Mouse (Mus musculus) heart, embryonic 15.5 days (tissue): Measurements from ENCODE around the gene Gm28230. TPM values are rescaled to one million over a fixed set of nuclear protein-coding genes. Genes with fewer than 3 reads are reported as not detected.
A peak's percentile ranks its signal among the peaks of the same experiment; 100 is the strongest.

Experiments
- ATAC-seq: fragments of 200-750 bp; cut with Nextera tagmentation; replicated peaks from 2 replicates; pipeline ENCODE4 v1.8.0; 2017; ENCODE audit warnings: low read depth, moderate TSS enrichment; ENCODE audit not compliant: insufficient number of reproducible peaks, insufficient read depth, low FRiP score
- H3K27ac ChIP-seq: fragments of 300-500 bp; sonication (generic); 2 replicates; pipeline ENCODE4 v1.5.1; 2015; ENCODE audit warnings: mild to moderate bottlenecking, inconsistent platforms
- H3K27me3 ChIP-seq: fragments of 300-500 bp; sonication (generic); 2 replicates; pipeline ENCODE4 v1.6.1; 2015; ENCODE audit warnings: inconsistent platforms
- H3K36me3 ChIP-seq: fragments of 300-500 bp; sonication (generic); 2 replicates; pipeline ENCODE4 v1.6.1; 2015; ENCODE audit warnings: mild to moderate bottlenecking, inconsistent platforms
- H3K4me1 ChIP-seq: fragments of 300-500 bp; sonication (generic); replicated peaks from 2 replicates; pipeline ENCODE4 v1.6.1; 2015; ENCODE audit warnings: inconsistent platforms
- H3K4me2 ChIP-seq: fragments of 300-500 bp; sonication (generic); 2 replicates; pipeline ENCODE4 v1.6.1; 2015; ENCODE audit warnings: inconsistent platforms, mild to moderate bottlenecking, moderate library complexity
- H3K4me3 ChIP-seq: fragments of 300-500 bp; sonication (generic); 2 replicates; pipeline ENCODE4 v1.5.1; 2015; ENCODE audit warnings: mild to moderate bottlenecking, inconsistent platforms
- H3K9ac ChIP-seq: fragments of 300-500 bp; sonication (generic); 2 replicates; pipeline ENCODE4 v1.6.1; 2015; ENCODE audit warnings: mild to moderate bottlenecking, inconsistent platforms
- H3K9me3 ChIP-seq: fragments of 300-500 bp; sonication (generic); replicated peaks from 2 replicates; pipeline ENCODE4 v1.6.1; 2016; ENCODE audit warnings: inconsistent platforms
- WGBS: fragments of 180-500 bp; shearing (Covaris S2); methylation state at CpG from one replicate; pipeline ENCODE4 v1.1.7; 2015; ENCODE audit warnings: mixed read lengths; 5-methylcytosine and 5-hydroxymethylcytosine counted together
- polyA plus RNA-seq: library from polyadenylated mRNA; unstranded; fragments of >200 nt; fragmentation: Nextera tagmentation; extraction: Ambion mirVana; gene quantifications from 2 replicates; pipeline ENCODE4 v1.2.1, GENCODE M21; 2015

The Gm28230 gene
- not detected in 2 replicates for polyA plus RNA-seq

DNA sequence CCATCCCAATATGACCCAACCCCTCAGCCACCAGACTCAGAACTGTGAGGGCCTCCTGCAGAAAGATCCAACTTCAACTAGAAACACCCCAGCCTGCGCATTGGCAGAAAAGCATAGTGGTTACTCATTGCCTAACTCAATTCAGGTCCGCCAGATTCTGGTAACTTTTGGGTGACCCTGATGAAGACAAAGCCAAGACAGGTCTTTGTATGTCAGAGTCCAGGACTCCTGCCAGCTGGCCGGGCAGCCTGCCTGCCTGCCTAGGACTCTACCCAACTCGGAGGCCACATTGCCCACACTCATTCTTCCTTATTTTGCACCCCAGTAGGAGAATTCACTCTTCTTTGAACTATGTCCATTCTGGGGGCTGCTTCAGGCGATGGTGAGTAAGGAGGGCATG lies at the start of gene Gm28230:
Gm28230 (plus strand) TSS at position 178 of the 400 bp plus-strand sequence.
- no peak within 1 kb of the TSS for H3K27ac ChIP-seq
- H3K9ac ChIP-seq, result no peak within 1 kb of the TSS
- no peak for ATAC-seq
- H3K27me3 ChIP-seq, result peaks cover 98% of the 10 kb centered on the region
- peak within 1 kb of the TSS; percentile 35 for H3K4me3 ChIP-seq
- peak within 1 kb of the TSS; percentile 55 for H3K4me2 ChIP-seq
- no peaks in the 10 kb centered on the region for H3K9me3 ChIP-seq
- 13% methylated on average over 5 of the region's 5 CpGs for WGBS
- H3K36me3 ChIP-seq, result no peaks in the 10 kb centered on the region
- peaks cover 9% of the 10 kb centered on the region for H3K4me1 ChIP-seq

DNA sequence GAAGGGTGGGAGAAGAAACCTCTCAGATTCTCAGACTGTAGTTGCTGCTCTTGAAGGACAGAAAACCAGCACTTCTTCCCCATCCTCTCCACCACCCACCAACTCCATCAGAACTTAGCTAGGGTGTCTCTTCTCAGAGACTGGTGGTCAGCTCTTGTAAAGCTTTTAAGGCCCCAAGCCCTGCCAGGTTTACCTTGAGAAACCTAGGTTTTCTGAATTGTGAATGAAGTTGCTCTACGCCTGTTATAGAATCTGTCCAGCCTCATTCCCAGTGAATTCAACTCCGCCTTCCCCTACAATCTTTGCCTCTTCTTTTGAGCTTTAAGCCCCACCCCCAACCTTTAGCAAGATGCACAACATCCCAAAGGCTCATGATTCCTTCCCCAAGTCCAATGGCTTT lies 49.4 kb upstream of the Gm28230 start:
- no peak overlapping the region for H3K9ac ChIP-seq
- 20% methylated on average over 2 of the region's 2 CpGs for WGBS
- ATAC-seq, result no peak

DNA sequence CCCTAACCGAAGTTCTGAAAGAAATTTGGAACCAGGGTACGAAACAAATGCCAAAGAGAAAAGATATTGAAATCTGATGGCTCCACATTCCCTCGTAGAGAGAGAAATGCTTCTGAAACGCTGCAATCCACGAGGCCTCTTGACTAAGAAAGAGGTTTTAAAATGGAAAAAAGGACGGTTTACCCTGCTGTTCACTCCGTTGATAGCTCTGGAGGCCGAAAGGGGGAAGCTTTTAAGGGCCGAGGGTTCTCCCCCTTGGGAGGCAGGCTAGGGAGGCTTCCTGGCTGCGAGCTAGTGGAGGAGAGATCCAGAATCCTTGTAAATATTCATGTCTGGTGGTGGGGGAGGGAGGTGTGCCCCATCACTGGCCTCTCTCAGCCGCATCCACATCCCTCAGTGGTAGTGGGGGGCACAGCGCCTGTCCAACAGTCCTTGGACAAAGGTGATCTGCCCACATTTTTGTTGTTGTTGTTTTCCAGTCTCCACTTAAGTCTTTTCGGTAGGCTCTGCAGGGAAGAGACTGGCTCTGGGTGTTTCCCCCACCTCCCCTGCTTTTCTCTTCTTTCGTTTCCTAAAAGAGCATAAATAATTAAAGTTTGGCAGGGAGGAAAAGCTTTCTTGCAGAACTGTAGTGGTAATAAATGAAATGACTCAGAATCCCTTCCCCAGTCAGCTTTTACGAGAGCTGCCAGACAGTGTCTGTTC lies 47.5 kb upstream of the Gm28230 start, which contains the start of gene Hoxd11:
Hoxd11 (plus strand) TSS at position 667 of the 705 bp plus-strand sequence.
- Histone ChIP-seq H3K36me3 (no peaks in the 10 kb centered on the region), H3K9ac (no peak within 1 kb of the TSS), H3K4me2 (peak within 1 kb of the TSS; percentile 1; the same call in 1 of the 2 replicates), H3K4me3 (peak within 1 kb of the TSS; percentile 11), H3K27ac (no peak within 1 kb of the TSS), H3K4me1 (peaks cover 25% of the 10 kb centered on the region), H3K9me3 (no peaks in the 10 kb centered on the region), H3K27me3 (peaks cover 100% of the 10 kb centered on the region)
- no peak for ATAC-seq
- WGBS, result 2% methylated on average over 15 of the region's 15 CpGs

More for the DNA sequence above, 49.4 kb upstream of the Gm28230 start:
- no peak overlapping the region for H3K4me3 ChIP-seq
- peaks cover 100% of the 10 kb centered on the region for H3K27me3 ChIP-seq
- no peak overlapping the region for H3K4me2 ChIP-seq
- peaks cover 18% of the 10 kb centered on the region for H3K4me1 ChIP-seq
- no peaks in the 10 kb centered on the region for H3K9me3 ChIP-seq
- H3K27ac ChIP-seq, result no peak overlapping the region
- H3K36me3 ChIP-seq, result no peaks in the 10 kb centered on the region

DNA sequence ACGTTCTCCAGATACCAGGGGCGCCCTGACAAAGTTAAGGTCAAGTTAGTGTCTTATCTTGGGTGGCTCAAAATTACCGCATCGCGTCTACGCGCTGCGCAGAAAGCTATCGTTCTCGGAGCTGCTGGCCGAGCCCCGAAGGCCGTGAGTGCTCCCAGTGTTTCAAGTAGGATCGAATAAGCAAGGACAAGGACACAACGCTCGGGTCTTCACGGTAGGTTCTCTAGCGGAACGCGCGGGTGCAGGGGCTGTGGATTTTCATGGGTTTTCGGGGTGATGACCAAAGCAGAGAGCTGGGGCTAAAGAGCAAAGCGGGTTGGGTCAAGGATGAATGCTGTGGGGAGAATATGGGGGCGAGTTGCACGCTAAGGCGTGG lies 46.9 kb upstream of the Gm28230 start:
- Histone ChIP-seq H3K9me3 (no peaks in the 10 kb centered on the region), H3K27me3 (peaks cover 100% of the 10 kb centered on the region), H3K36me3 (no peaks in the 10 kb centered on the region), H3K4me2 (peak overlapping the region; percentile 1; the same call in 1 of the 2 replicates), H3K4me1 (peaks cover 25% of the 10 kb centered on the region), H3K4me3 (peak overlapping the region; percentile 11), H3K9ac (no peak overlapping the region), H3K27ac (no peak overlapping the region)
- ATAC-seq, result no peak
- WGBS, result 1% methylated on average over 26 of the region's 26 CpGs

DNA sequence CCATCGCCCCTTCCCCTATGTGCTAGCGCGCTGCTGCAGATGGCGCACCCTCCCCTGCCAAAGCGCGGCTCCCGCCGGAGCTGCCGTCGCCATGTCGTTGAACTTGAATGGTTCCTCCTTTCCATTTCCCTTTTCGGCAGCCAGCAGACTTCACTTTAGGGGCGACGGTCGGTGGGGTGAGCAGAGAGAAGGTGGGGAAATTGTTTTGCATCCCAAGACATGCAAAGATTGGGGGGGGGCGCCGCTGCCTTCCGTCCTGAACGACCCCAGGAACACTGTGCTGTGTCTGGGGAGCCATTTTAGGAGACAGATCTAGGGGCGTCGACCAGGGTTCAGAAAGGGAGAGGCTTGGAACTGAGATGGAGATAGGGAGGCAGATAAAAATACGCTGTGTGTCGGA lies 46.5 kb upstream of the Gm28230 start:
- under 1% methylated on average over 23 of the region's 23 CpGs for WGBS
- Histone ChIP-seq H3K4me3 (peak overlapping the region; percentile 11), H3K27me3 (peaks cover 100% of the 10 kb centered on the region)

DNA sequence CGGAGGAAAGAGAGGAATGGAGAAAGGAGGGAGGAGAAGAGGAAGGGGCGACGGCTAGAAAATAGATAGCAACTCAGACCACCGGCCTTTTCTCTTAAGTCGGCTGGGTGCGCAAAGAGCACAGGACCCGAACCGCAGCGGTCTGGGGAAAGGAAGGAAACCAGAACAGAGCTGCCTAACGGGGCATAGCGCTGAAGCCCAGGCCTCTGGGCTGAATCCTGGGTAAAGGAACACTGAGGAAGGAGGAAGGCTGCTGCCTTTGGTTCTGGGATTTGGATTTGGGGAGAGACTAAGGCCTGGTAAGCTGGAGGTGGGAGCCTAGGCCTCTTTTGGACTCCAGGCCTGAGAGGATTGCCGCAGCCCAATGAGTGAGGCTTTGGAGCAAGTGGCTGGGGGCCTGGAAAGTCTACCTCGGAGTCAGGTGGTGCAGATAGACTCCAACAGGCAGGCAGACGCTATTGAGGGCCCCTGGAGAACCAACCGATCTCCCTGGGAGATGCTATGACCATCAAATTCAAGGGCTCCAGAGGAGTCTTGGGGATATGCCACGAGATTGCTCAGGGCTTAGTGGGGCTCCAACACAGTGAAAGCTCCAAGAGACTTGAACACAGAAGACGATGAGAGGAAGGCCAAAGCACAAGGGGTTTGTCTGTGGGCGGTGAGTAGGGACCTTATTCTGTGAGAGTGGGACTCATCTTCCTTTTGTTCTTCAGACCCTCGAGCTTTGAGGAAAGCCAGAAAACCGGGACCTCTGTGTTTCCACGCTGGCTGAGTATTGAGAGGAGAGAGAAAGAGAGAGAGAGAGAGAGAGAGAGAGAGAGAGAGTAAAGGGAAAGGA lies 45.7 kb upstream of the Gm28230 start:
- no peak for ATAC-seq
- no peaks in the 10 kb centered on the region for H3K36me3 ChIP-seq
- WGBS, result 2% methylated on average over 21 of the region's 21 CpGs
- H3K4me2 ChIP-seq, result no peak overlapping the region
- no peak overlapping the region for H3K4me3 ChIP-seq
- no peak overlapping the region for H3K9ac ChIP-seq
- H3K4me1 ChIP-seq, result peaks cover 25% of the 10 kb centered on the region
- no peaks in the 10 kb centered on the region for H3K9me3 ChIP-seq
- H3K27me3 ChIP-seq, result peaks cover 100% of the 10 kb centered on the region
- H3K27ac ChIP-seq, result no peak overlapping the region

More for the DNA sequence above, 46.5 kb upstream of the Gm28230 start:
- Histone ChIP-seq H3K9ac (no peak overlapping the region), H3K4me1 (peaks cover 25% of the 10 kb centered on the region), H3K4me2 (peak overlapping the region; percentile 1; the same call in 1 of the 2 replicates), H3K27ac (no peak overlapping the region), H3K9me3 (no peaks in the 10 kb centered on the region), H3K36me3 (no peaks in the 10 kb centered on the region)
- no peak for ATAC-seq

DNA sequence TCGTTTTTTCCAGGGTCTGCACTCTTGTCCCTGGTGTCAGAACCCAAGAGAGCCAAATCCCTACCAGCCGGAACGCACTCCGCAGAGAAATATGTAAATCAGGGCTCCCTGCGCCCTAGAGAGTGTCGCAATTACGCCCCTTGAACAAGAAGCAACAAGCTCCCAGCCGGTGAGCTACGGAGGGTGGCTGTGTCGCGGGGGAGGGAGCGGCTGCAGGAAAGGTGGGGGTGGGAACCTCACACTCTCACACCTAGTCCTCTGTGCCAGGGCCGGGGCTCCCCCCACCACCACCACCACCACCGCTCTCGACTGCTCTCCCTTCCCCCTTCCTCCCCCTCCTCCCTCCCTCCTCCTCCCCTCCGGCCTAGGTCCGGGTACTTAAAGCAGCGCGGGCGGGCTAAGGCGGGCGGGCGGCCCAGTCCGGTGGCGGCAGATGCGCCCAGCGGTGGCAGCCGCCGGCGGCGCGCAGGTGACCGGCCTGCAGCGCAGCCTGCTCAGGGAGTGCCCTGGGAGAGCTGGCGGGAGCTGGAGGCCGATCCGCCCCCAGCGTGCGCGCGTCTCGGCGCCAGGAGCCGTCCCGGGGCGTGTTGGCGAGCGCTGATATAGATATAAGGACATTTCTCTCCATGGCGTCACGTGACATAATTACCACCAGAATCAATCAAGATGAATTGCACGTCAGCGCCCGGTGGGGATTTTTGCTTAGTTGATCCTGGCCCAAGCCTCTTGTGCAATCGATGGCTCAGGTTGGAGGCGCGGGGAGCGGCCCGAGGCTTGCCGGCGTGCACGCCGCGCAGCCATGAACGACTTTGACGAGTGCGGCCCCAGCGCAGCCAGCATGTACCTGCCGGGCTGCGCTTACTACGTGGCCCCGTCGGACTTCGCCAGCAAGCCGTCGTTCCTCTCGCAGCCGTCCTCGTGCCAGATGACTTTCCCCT lies 44.7 kb upstream of the Gm28230 start:
- 1% methylated on average over 77 of the region's 78 CpGs for WGBS
- no peak for ATAC-seq
- Histone ChIP-seq H3K27ac (no peak overlapping the region), H3K9me3 (no peaks in the 10 kb centered on the region), H3K27me3 (peaks cover 99% of the 10 kb centered on the region), H3K4me2 (peak overlapping the region; percentile 50), H3K36me3 (no peaks in the 10 kb centered on the region), H3K4me1 (peaks cover 25% of the 10 kb centered on the region), H3K9ac (no peak overlapping the region), H3K4me3 (peak overlapping the region; percentile 34)

DNA sequence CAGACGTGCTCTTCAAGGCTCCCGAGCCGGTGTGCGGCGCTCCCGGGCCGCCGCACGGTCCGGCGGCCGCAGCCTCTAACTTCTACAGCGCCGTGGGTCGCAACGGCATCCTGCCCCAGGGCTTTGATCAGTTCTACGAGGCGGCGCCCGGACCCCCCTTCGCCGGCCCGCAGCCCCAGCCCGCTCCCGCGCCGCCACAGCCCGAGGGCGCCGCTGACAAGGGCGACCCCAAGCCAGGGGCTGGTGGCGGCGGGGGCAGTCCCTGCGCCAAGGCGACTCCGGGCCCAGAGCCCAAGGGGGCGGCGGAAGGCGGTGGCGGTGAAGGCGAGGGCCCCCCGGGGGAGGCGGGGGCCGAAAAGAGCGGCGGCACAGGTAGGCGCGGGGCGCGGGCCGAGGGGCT lies 43.7 kb upstream of the Gm28230 start:
- peaks cover 25% of the 10 kb centered on the region for H3K4me1 ChIP-seq
- peaks cover 99% of the 10 kb centered on the region for H3K27me3 ChIP-seq
- peak overlapping the region; percentile 34 for H3K4me3 ChIP-seq
- WGBS, result under 1% methylated on average over 43 of the region's 51 CpGs
- H3K36me3 ChIP-seq, result no peaks in the 10 kb centered on the region
- no peak; the same call in 1 of the 2 replicates for ATAC-seq
- no peaks in the 10 kb centered on the region for H3K9me3 ChIP-seq
- H3K27ac ChIP-seq, result no peak overlapping the region
- H3K9ac ChIP-seq, result no peak overlapping the region
- peak overlapping the region; percentile 50 for H3K4me2 ChIP-seq

DNA sequence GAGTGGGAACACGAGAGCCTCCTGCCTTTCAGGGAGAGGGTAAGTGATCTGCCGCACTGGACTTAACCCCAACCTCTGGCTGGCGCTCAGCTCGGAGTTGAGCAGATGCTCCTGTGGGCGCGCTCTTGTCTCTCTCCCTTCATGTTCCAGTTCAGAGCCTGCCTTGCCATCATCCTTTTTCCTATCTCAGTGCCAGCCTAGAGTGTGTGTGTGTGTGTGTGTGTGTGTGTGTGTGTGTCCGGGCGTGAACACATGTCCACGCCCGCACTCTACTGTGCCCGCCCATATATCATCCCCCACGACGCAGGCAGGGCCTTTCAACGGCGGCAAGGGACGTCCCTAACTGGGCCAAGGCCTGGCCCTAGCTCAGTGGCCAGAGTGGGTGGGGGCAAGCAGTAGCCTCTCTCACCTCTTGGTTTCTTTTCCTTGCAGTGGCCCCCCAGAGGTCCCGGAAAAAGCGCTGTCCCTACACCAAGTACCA lies 43.0 kb upstream of the Gm28230 start:
- no peak overlapping the region for H3K9ac ChIP-seq
- no peaks in the 10 kb centered on the region for H3K36me3 ChIP-seq
- H3K9me3 ChIP-seq, result no peaks in the 10 kb centered on the region
- ATAC-seq, result no peak
- no peak overlapping the region for H3K27ac ChIP-seq
- peaks cover 25% of the 10 kb centered on the region for H3K4me1 ChIP-seq
- no peak overlapping the region for H3K4me2 ChIP-seq
- peaks cover 99% of the 10 kb centered on the region for H3K27me3 ChIP-seq
- H3K4me3 ChIP-seq, result no peak overlapping the region
- under 1% methylated on average over 18 of the region's 18 CpGs for WGBS

DNA sequence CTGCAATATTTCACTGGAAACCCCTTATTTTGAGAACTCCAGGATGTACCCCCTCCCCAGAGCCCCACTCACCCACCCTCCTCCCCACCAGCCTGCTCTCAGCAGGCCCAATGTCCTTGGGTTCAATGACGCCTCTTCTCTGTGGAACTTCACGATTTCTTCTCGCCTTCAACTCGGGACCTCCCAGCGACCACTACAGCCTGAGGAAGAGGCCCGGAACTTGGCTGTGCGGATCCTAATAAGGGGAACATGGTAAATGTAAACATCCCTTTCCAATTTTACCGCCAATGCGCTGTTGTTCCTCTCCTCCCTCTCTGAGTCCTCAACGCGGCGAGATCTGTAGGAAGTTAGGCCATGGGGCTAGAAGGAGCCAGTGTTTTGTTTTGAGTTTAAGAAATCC lies 42.4 kb upstream of the Gm28230 start:
- H3K27ac ChIP-seq, result no peak overlapping the region
- peaks cover 25% of the 10 kb centered on the region for H3K4me1 ChIP-seq
- no peak overlapping the region for H3K4me3 ChIP-seq
- ATAC-seq, result no peak
- no peak overlapping the region for H3K9ac ChIP-seq
- H3K27me3 ChIP-seq, result peaks cover 99% of the 10 kb centered on the region
- H3K9me3 ChIP-seq, result no peaks in the 10 kb centered on the region
- no peak overlapping the region for H3K4me2 ChIP-seq
- H3K36me3 ChIP-seq, result no peaks in the 10 kb centered on the region
- 4% methylated on average over 12 of the region's 12 CpGs for WGBS
